ENCODE assay signal across 8 mouse cellular contexts in genomic region chr7:16913806-16914452, GRCm38 (mm10). TPM values are rescaled to one million over a fixed set of nuclear protein-coding genes. Genes with fewer than 3 reads are reported as not detected.
DNase-seq lines count a peak whose midpoint lies in the region; ATAC-seq lines count a peak whose summit lies in the region.

No protein-coding gene starts in this region.

- 29% methylated on average over 10 of the region's 10 CpGs for WGBS in kidney, embryonic 15.5 days
- 31% methylated on average over 10 of the region's 10 CpGs for WGBS in liver, embryonic 16.5 days (ENCODE audit: insufficient replicate concordance)
- 39% methylated on average over 10 of the region's 10 CpGs for WGBS in neural tube, embryonic 11.5 days

- H3K9me3 ChIP-seq in kidney, embryonic 15.5 days (replicated peaks): no peaks in the 10 kb centered on the region
- H3K9me3 ChIP-seq in liver, embryonic 16.5 days (replicated peaks; ENCODE audit: control insufficient read depth, low read length): no peaks in the 10 kb centered on the region
- no peaks in the 10 kb centered on the region for H3K9me3 ChIP-seq in neural tube, embryonic 11.5 days (ENCODE audit: control insufficient read depth, low read length)

- no peak overlapping the region for H3K4me2 ChIP-seq in kidney, embryonic 15.5 days
- H3K4me2 ChIP-seq in liver, embryonic 16.5 days (ENCODE audit: low read depth, low read length): no peak overlapping the region
- no peak overlapping the region for H3K4me2 ChIP-seq in neural tube, embryonic 11.5 days (ENCODE audit: low read depth)

- peak; percentile 86 for DNase-seq in CD4-positive, CD25-positive, alpha-beta regulatory T cell, adult 2 months (ENCODE audit: low read depth, low spot score)
- DNase-seq in embryo, embryonic 11 days: peak; percentile 83
- DNase-seq in heart, adult 8-10 months (ENCODE audit: low spot score): peak; percentile 79
- peak; percentile 72 for DNase-seq in neural tube, embryonic 11.5 days (ENCODE audit: low spot score)
- DNase-seq in thymus, postnatal 10 days (ENCODE audit: low spot score in 2 of 2): peak; percentile 46 to 68

- H3K27ac ChIP-seq in kidney, embryonic 15.5 days: no peak overlapping the region
- H3K27ac ChIP-seq in liver, embryonic 16.5 days (ENCODE audit: low read length): no peak overlapping the region
- no peak overlapping the region for H3K27ac ChIP-seq in neural tube, embryonic 11.5 days (ENCODE audit: low read depth, low read length)

- H3K4me3 ChIP-seq in kidney, embryonic 15.5 days (replicated peaks): no peak overlapping the region
- H3K4me3 ChIP-seq in liver, embryonic 16.5 days (ENCODE audit: low read depth, low read length): no peak overlapping the region
- H3K4me3 ChIP-seq in neural tube, embryonic 11.5 days (ENCODE audit: low read depth, low read length): no peak overlapping the region

- H3K36me3 ChIP-seq in kidney, embryonic 15.5 days: peaks cover 48% of the 10 kb centered on the region
- H3K36me3 ChIP-seq in liver, embryonic 16.5 days (ENCODE audit: control insufficient read depth, insufficient read depth): peaks cover 42% of the 10 kb centered on the region
- H3K36me3 ChIP-seq in neural tube, embryonic 11.5 days (ENCODE audit: control insufficient read depth, insufficient read depth, low read length): peaks cover 30% of the 10 kb centered on the region

- no peak overlapping the region for H3K9ac ChIP-seq in kidney, embryonic 15.5 days
- H3K9ac ChIP-seq in liver, embryonic 16.5 days (ENCODE audit: low read depth, low read length): no peak overlapping the region
- no peak overlapping the region; the same call in 1 of the 2 replicates for H3K9ac ChIP-seq in neural tube, embryonic 11.5 days (ENCODE audit: low read length)

- no peaks in the 10 kb centered on the region for H3K27me3 ChIP-seq in kidney, embryonic 15.5 days
- peaks cover 4% of the 10 kb centered on the region for H3K27me3 ChIP-seq in liver, embryonic 16.5 days (ENCODE audit: control insufficient read depth, insufficient read depth, low read depth, low read length)
- H3K27me3 ChIP-seq in neural tube, embryonic 11.5 days (ENCODE audit: control insufficient read depth, insufficient read depth, low read length): no peaks in the 10 kb centered on the region

- peak; percentile 83 for ATAC-seq in activated CD4-positive, CD25-positive, alpha-beta regulatory T cell, adult 4 months
- ATAC-seq in kidney, embryonic 15.5 days (replicated peaks; ENCODE audit: low FRiP score): peak; percentile 44
- ATAC-seq in liver, embryonic 16.5 days (ENCODE audit: low read depth): peak; percentile 25; the same call in 1 of the 2 replicates
- ATAC-seq in neural tube, embryonic 11.5 days (ENCODE audit: insufficient read depth, low FRiP score, low TSS enrichment): peak; percentile 54; the same call in 1 of the 2 replicates

- H3K4me1 ChIP-seq in kidney, embryonic 15.5 days: peaks cover 31% of the 10 kb centered on the region
- H3K4me1 ChIP-seq in liver, embryonic 16.5 days (ENCODE audit: control insufficient read depth, low read depth, low read length): peaks cover 2% of the 10 kb centered on the region
- no peaks in the 10 kb centered on the region for H3K4me1 ChIP-seq in neural tube, embryonic 11.5 days (ENCODE audit: control insufficient read depth, insufficient read depth, low read length)

RNA-seq across cellular contexts. Expression of gene Ptgir, which starts 7.6 kb away (rescaled TPM):
- 10 to 100 TPM; 11.8 to 13.2 TPM for polyA plus RNA-seq in activated CD4-positive, CD25-positive, alpha-beta regulatory T cell, adult 4 months (2017; shearing (Covaris generic))
- total RNA-seq in heart, adult 8-10 months (2022): 1 to 10 TPM; 1.9 to 3.5 (median 3.1) TPM
- 1.5 and 2.1 TPM in 2 replicates for polyA plus RNA-seq in kidney, embryonic 15.5 days (2015; fragmentation: Nextera tagmentation; extraction: Ambion mirVana)
- polyA plus RNA-seq in liver, embryonic 16.5 days (2015; fragmentation: Nextera tagmentation; extraction: Ambion mirVana): 1.2 and 1.3 TPM in 2 replicates
- polyA plus RNA-seq in neural tube, embryonic 11.5 days (2014; fragmentation: Nextera tagmentation; extraction: Ambion mirVana): 0.41 and 0.76 TPM in 2 replicates

RNA-seq across cellular contexts. Expression of gene Calm3, which starts 10.0 kb away (rescaled TPM):
- 100 to 1,000 TPM; 106 to 159 TPM for polyA plus RNA-seq in activated CD4-positive, CD25-positive, alpha-beta regulatory T cell, adult 4 months (2017; shearing (Covaris generic))
- 100 to 1,000 TPM; 153 to 208 (median 191) TPM for total RNA-seq in heart, adult 8-10 months (2022)
- 116 and 124 TPM in 2 replicates for polyA plus RNA-seq in kidney, embryonic 15.5 days (2015; fragmentation: Nextera tagmentation; extraction: Ambion mirVana)
- 81.6 and 86.6 TPM in 2 replicates for polyA plus RNA-seq in liver, embryonic 16.5 days (2015; fragmentation: Nextera tagmentation; extraction: Ambion mirVana)
- 257 and 263 TPM in 2 replicates for polyA plus RNA-seq in neural tube, embryonic 11.5 days (2014; fragmentation: Nextera tagmentation; extraction: Ambion mirVana)

RNA-seq across cellular contexts. Expression of gene Gng8, which starts 22.3 kb away (rescaled TPM):
- polyA plus RNA-seq in activated CD4-positive, CD25-positive, alpha-beta regulatory T cell, adult 4 months (2017; shearing (Covaris generic)): not detected
- 1 to 10 TPM; 1.0 to 1.5 (median 1.1) TPM for total RNA-seq in heart, adult 8-10 months (2022)
- 6.8 and 7.8 TPM in 2 replicates for polyA plus RNA-seq in kidney, embryonic 15.5 days (2015; fragmentation: Nextera tagmentation; extraction: Ambion mirVana)
- polyA plus RNA-seq in liver, embryonic 16.5 days (2015; fragmentation: Nextera tagmentation; extraction: Ambion mirVana): 0.17 TPM in 1 of 2 replicates, not detected in the other
- 7.0 and 7.2 TPM in 2 replicates for polyA plus RNA-seq in neural tube, embryonic 11.5 days (2014; fragmentation: Nextera tagmentation; extraction: Ambion mirVana)

RNA-seq across cellular contexts. Expression of gene Pnmal2, which starts 30.6 kb away (rescaled TPM):
- polyA plus RNA-seq in activated CD4-positive, CD25-positive, alpha-beta regulatory T cell, adult 4 months (2017; shearing (Covaris generic)): not detected
- 1 to 10 TPM; 3.5 to 4.9 (median 4.3) TPM for total RNA-seq in heart, adult 8-10 months (2022)
- polyA plus RNA-seq in kidney, embryonic 15.5 days (2015; fragmentation: Nextera tagmentation; extraction: Ambion mirVana): 7.7 and 9.2 TPM in 2 replicates
- polyA plus RNA-seq in liver, embryonic 16.5 days (2015; fragmentation: Nextera tagmentation; extraction: Ambion mirVana): 0.20 and 0.42 TPM in 2 replicates
- polyA plus RNA-seq in neural tube, embryonic 11.5 days (2014; fragmentation: Nextera tagmentation; extraction: Ambion mirVana): 9.4 and 10.5 TPM in 2 replicates

RNA-seq across cellular contexts. Expression of gene Dact3, which starts 38.8 kb away (rescaled TPM):
- not detected for polyA plus RNA-seq in activated CD4-positive, CD25-positive, alpha-beta regulatory T cell, adult 4 months (2017; shearing (Covaris generic))
- total RNA-seq in heart, adult 8-10 months (2022): 1 to 10 TPM; 8.0 to 9.5 (median 8.6) TPM
- polyA plus RNA-seq in kidney, embryonic 15.5 days (2015; fragmentation: Nextera tagmentation; extraction: Ambion mirVana): 2.6 TPM in 2 replicates
- 0.05 and 0.12 TPM in 2 replicates for polyA plus RNA-seq in liver, embryonic 16.5 days (2015; fragmentation: Nextera tagmentation; extraction: Ambion mirVana)
- 9.5 and 10.6 TPM in 2 replicates for polyA plus RNA-seq in neural tube, embryonic 11.5 days (2014; fragmentation: Nextera tagmentation; extraction: Ambion mirVana)

Comparison
In these comparisons a context has a peak if more than half of its experiments do, and no peak if none do; other contexts are left out.
1. ATAC-seq: peak in every context shown above with its lines; median percentile 83 in activated CD4-positive, CD25-positive, alpha-beta regulatory T cell, adult 4 months; 54 in neural tube, embryonic 11.5 days; 44 in kidney, embryonic 15.5 days; 25 in liver, embryonic 16.5 days.